Mouse (Mus musculus) common myeloid progenitor, adult 5-6 weeks (primary cell): ENCODE measurements around the gene Bdh2. TPM values are rescaled to one million over a fixed set of nuclear protein-coding genes. Genes with fewer than 3 reads are reported as not detected.

ENCODE experiments used
- ATAC-seq: replicated peaks from 2 replicates; pipeline ENCODE4 v1.8.0; 2016; ENCODE audit warnings: low read depth, mild to moderate bottlenecking, moderate TSS enrichment, inconsistent platforms; ENCODE audit not compliant: poor library complexity, severe bottlenecking
- total RNA-seq: library from RNA; stranded (forward); fragments of 200-1000, 187-1606 nt; gene quantifications from 2 replicates; pipeline ENCODE4 v1.2.3, GENCODE M21; 2017

Gene Bdh2
- total RNA-seq, 1 experiment from 2014 or later: 1.4 TPM

DNA sequence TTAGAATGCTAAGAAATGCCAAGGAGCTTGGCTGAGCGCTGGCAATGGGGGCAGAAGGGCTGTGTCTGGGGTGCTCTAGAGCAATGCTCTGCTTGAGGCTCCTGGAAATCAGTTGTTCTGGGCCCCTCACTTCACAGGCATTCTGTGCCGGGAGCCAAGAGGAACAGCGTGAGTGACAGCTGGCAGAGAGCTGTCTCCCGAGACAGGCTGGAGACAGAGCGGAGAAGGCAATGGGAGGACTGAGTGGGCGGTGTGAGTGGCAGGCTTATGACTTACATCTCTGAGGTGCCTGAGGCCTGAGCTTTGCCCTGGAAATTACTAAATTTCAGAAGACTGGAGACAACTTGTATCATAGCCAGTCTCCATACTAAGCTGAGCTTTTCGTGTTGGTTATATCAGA is 12.7 kb downstream of the Bdh2 start:
- no peak for ATAC-seq

DNA sequence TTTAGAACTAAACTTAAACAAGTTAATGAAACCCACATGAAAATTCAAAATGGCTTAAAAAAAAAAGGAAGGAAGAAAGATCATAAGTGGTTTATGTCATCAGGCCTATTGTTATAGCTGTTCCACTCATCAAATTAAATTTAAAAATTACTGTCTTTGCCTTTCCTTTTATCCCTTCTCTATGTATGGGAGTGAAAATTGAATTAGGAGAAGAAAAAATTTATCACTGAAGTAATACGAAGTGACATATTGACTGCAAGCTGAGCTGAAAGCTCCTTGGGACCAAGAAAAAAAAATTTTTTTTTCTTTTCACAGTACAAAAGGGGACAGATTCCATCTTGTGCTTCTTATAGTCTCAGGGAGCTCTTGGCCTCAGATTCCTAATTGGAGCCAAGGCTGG is 14.5 kb downstream of the Bdh2 start:
- no peak for ATAC-seq

DNA sequence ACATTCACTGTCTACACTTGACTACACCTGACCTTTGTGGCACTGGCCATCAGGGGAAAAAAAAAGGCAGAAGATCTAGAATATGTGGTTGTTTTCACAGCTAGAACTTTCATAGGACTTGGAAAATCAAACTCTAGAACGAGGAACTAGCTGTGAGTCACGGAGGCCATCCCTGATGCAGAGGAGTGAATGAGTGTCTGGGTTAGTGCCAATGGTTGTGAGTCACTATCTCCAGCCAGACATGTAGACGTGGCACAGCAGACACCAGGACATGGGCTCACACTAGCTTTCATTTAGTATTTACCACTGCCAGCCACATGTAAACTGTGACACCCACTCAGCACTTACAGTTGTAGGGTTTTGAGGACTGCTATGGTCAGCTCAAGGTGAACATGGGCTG is 17.5 kb downstream of the Bdh2 start:
- peak; percentile 88 for ATAC-seq

DNA sequence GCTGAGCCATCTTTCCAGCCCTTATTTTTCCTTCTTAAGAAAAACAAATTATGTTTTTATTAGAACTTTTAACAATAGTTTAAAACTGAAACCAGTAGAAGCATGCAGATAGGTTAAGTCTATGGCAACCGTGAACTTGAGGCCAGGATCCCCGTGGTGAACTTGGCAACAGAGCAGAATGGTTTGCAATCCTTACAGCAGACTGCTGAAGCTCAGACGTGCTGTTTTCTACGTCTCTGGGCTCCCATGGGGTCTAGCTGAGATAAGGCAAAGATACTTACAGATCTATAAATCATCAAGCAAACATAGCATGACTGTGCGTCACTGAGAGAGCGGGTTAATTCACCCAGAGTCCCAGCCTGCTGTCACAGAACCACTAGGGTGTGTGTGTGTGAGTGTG is 19.1 kb downstream of the Bdh2 start:
- ATAC-seq: 0 out of 2 replicates have a peak, but pooled peaks have one; percentile 9

DNA sequence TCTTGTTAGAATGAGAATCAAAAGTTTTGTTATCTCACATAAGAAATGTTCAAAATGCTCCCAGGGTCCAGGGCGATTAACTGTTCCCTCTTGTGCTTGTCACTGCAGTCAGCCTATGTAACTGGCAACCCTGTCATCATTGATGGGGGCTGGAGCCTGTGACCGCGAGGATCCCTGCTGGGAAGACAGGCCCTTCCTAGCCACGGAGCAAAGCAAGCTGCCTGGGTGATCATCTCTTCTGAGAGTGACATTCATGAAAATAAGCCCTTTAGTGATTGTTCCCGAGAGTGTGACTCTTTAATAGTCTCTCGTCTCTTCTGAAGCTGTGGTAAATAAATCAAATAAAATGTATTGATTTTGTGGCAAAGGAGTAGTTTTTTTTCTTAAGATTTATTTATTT is 23.0 kb downstream of the Bdh2 start:
- no peak for ATAC-seq

DNA sequence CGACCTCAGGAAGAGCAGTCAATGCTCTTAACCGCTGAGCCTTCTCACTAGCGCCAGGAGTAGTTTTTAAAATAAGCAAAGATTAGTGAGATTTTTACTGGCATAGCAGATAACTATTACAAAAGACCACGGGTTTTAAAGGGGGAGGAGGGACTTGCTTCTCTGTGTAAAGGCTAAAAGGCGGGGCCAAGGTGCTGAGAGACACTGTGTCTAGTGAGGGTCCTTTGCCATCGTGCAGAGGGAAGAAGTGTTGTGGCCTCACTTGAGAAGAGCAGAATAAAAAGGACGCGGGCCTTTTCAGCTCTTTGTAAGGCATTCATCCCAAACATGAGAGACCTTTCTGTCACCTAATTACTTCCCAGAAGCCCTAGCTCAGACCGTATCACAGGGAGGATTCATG is 23.5 kb downstream of the Bdh2 start:
- no peak for ATAC-seq

DNA sequence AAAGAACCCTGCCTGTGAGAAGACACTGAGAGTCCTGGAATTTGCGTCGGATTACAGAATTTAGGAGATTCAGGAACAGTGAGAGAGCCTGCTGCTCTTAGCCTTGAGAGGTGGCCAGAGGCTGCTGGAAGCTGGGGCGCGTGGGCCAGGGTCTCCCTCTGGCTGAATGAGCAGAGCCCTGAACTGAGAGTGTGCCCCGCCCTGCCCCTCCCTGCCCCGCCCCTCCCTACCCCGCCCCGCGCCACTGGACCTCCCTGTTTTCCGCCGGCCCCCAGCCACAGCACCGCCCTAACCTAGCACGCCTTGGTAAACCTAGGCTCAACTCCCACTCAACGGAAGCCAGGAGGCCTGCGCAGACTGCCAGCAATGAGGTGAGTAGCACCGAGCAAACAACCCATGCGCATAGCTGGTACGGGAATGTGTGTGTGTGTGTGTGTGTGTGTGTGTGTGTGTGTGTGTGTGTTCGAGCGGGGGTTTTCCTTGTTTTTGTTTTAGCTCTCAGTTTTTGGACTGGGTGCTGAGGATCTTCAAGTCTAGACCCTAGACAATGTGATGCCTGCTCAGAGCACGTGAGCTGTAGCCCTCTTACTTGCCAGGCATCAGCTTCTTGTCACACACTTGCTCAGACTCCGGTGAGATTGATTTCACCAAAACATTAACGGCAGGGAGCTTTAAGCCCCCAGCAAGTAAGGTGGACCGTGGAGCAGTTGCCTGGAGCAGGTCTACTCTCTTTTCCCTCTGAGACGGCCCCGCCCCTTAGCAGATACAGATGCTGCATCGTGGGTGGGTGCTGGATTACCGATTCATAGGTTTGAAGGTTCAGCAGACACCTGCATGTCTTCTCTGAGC is 26.6 kb downstream of the Bdh2 start, which contains the start of gene Slc9b2:
Gene Slc9b2, plus strand, starts transcription at position 290 of the 849 bp plus-strand sequence.
- ATAC-seq: peak; percentile 98

DNA sequence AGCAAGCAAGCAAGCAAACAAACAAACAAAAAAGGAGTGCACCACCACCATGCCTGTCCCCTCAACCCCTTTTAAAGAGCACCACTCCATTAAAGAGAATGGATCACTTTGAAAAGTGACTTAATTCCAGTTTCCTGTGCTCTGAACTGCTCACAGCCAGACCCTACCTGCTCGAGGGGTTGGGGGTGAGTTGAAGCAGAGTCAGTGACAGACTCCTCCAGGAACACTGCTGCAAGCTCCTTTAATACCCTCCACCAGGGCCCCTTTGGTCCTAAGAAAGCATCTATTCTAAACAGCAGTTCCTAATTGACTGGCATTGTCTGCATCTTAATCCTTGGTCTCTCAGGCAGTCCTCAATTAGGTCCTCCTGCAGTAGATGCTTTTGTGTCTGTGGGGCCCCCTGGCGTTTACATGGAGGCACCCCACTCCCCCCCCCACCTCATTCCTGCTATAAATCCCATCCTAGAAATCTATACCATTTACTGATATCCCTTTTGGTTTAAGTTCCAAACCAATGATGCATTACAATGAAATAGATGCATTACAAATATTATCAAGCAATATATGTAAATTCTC is 32.0 kb downstream of the Bdh2 start:
- no peak for ATAC-seq

DNA sequence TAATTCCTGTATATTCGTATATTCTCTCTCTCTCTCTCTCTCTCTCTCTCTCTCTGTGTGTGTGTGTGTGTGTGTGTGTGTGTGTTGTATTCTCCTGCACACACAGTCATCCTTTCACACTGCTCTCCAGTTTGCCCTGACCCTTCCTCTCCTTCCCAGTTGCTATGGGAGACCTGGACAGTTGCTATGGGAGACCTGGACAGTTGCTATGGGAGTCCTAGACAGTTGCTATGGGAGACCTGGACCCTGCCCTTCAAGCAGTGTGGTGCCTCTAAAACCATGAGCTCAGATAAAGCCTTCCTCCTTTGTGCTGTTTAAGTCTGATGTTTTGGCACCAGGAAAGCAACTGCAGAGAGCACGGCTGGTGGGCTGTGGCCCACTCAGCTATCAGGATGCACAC is 32.7 kb downstream of the Bdh2 start:
- ATAC-seq: no peak

DNA sequence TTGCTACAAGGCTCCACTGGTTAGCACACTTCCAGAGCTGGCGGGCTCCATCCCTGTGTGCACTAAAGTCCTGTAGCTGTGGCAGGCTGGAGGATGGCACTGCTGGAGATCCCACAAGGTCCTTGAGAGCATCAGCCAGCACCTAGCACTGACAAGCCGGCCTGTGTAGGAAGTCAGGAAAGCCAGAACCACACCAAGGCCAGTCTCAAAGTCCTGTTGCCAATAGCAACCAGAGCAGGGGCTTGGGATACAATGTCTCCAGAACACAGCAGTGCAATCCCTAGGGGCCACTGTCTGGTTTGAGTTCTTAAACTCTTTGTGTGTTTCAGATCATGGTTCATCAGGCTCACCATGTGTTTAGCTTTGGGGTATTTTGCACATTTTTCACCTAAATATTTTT is 33.8 kb downstream of the Bdh2 start:
- ATAC-seq: no peak

DNA sequence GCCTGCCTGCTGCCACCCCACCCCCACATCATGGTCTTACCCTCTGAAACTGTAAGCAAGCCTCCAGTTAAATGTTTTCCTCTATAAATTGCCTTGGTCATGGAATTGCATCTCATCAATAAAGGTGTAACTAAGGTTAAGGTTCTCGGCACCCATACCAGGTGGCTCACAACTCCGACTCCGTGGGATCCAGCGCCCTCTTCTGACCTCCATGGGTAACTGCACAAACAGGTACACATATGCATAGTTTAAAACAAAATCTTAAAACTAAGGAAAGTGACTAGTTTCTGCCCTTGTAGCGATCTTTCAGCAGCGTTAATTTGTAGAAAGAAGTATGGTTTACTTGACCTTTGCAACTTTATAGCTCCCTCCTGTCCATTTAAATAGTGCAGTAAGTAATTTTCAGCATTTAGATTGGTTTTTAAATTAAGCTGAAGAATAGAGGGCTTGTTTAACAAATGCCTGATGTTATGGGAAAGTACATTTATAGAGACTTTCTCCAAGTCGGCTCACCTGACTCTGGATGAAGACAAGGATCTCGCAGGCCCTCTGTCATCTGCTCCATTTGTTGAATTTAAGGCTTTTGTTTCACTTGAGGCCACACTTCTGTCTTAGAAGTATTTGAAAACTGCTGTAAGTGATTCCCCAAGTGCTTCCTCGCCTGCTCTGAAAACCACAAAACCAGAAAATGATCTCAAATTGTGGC is 34.9 kb downstream of the Bdh2 start:
- no peak for ATAC-seq

DNA sequence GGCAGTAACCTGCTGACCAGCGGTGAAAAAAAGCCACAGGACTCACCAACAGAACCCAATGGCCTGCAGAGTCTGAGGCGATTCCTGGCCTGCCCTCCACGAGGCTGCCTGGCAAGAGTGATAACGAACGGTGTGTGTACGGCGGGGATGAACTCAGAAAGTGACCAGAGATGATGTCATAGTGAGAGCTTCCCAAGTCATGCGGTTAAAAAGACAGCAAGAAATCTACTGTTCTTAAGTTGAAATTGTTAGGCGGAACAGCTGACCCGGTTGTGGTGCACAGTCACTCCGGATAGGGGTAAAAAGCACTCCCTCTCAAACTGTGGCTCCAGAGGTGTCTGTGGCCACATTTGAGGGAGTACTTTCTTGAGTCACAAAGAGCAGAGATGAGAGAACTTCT is 37.3 kb downstream of the Bdh2 start:
- ATAC-seq: no peak

DNA sequence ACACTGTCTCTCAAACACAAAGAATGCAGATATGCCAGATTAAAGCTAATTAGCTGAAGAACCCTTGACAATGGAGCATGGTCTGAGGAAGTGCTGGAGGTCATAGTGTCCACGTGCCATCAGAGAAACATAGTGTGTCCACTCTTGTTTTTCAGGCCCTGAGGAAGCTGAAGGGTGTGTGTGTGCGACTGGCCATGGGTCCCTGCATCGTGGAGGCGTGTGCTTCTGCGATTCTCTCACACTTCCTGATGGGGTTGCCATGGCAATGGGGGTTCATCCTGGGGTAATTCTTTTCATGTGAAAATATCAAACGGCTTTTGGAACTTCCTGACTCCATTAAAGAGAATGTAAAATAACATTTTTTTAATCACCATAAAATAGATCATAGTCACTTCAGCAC is 43.3 kb downstream of the Bdh2 start:
- no peak for ATAC-seq

DNA sequence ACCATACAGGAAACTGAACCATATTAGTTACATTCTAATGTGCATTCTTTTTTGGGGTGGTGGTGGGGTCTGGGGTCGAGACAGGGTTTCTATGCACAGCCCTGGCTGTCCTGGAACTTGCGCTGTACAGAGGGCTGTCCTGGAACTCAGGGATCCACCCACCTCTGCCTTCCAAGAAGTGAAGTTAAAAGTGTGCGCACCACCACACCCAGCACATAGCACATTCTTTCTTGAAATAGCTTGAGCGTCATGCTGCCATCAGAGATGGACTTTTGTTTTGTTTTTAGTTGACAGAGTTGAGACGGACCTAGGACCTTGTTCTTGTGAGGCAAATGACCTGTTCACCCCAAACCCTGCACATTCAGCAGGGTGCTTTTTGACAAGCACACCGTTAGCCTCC is 46.2 kb downstream of the Bdh2 start:
- ATAC-seq: no peak

DNA sequence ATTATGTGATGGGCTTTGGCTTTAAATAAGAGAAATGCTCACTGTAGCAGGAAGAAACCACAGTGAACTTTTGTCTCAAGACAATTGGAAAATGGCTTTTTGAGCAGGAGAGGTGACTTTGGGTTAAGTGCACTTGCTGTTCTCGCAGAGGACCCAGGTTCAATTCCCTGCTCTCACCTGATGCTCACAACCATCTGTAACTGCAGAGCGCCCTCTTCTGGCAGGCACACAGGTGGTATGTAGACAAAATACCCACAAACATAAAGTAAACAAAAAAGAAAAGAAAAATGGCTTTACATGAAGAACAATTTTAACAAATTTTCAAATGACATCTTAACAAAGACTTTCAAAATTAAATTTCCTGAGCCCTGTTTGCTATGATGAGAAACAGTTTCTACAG is 46.6 kb downstream of the Bdh2 start:
- 0 out of 2 replicates have a peak, but pooled peaks have one; percentile 25 for ATAC-seq

DNA sequence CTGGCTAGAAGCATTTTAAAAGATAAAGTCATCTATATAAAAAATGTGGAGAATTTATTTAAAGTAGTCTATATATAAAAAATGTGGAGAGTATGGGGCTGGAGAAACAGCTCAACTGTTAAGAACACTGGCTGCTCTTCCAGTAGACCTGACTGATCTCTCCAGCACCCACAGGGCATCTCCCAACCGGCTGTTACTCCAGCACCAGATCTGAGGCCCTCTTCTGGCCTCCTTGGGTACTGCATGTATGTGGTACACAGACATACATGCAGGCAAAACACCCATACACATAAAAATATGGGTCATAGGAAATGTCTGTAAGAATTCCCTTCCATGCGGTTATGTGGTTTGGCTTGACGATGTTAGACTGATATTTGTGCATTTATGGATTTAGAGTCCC is 47.5 kb downstream of the Bdh2 start:
- peak; percentile 94 for ATAC-seq

DNA sequence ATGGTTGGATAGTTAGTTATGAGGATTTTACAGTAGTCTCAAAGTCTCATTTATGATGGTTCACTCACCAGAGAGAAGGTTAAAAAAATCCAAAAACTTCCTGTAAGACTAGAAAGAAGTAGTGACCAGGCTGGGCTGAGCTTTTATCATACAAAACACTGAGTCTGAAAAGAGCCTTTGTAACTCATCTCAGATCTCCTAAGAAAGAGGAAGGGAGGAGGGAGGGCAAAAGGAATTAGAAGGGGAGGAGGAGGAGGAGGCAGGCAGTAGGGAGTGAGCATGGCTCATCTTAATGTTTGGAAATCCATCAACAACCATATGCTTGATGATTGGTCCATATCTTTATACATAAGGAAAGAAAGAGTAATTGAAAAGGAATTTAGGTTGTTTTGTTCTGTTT is 51.7 kb downstream of the Bdh2 start:
- ATAC-seq: no peak

DNA sequence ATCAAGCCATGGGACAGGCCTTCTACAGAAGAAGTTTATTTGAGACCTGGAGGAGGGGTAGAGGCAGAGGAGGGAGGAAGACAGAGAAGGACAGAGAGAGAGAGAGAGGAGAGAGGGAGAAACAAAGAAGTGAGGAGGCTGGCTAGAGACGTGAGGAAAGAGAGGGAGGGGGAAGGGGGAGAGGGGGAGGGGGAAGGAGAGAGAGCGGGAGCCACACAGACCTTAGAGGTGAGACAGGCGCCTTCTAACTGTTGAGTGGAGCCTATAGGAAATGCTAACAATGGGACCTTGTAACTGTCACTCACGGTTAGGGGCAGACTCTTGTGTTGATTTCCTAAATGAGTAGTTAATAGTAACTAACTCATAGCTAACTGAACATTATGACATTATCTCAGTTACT is 52.7 kb downstream of the Bdh2 start:
- ATAC-seq: no peak

DNA sequence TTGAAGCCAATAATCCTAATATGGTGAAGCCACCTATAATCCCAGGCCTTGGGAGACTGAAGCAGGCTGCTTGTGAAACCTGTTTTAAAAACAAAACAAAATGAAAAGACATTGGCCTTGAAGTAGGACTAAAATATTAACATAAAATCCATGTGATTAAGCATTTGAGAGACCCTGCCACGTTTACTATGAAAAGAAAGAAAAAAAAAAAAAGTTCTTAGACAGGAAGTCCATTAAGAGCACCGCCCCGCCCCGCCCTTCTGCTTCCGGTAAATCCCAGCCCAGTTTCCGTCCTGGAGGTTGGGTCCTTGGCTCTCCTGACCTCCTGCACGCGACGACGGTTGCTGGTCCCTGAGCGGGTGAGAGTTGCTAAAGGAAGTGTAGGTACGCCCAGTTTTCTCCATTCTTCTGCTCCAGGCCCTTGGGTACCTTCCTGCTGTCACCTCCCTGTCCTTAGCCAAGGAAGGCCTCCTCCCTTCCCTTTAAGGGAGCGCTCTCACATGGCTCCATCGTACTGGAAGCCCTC is 66.8 kb downstream of the Bdh2 start, which contains the start of gene Slc9b1:
Gene Slc9b1, plus strand, starts transcription at position 291 of the 526 bp plus-strand sequence.
- no peak for ATAC-seq

DNA sequence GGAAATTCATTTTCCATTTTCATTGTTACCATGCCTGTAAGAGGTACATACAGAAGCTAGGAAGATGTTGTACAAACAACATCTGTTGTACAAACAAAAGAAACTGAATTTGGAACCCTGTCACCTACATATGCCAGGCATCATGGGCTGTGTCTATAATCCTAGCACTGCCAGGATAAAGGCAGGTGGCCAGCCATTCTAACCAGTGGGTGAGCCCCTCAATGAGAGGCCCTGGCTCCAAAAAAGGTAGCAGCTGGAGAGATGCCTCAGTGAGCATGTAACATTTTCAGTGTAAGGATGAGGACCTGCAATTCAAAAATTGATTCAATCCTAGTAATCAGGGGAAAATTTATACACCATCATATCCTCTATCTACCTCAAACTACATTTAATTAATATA is 68.0 kb downstream of the Bdh2 start:
- ATAC-seq: no peak

DNA sequence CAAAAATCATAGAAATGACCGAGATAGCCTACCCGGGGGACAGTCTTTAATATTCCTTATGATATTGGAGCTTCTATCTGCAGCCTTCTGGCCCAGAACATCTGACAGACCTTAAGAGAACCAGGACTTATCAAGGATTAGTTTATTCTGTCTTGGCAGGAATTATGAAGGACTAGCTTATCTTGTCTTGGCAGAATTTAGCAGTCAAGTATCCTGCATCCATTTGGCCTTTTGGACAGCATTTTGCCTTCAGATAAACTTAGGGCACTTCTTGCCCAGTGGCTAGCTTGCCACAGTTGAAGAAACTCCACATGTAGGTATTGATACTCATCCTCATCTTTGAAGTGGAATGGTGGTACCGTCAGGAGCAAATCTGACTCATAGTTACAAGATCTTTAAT is 70.8 kb downstream of the Bdh2 start:
- ATAC-seq: no peak
